Mouse (Mus musculus): ENCODE data around the gene Mfge8. TPM values are rescaled to one million over a fixed set of nuclear protein-coding genes. Genes with fewer than 3 reads are reported as not detected.

Mfge8 gene
- polyA plus RNA-seq, 1 experiment from 2014 or later: 113 TPM

- H3K36me3 ChIP-seq (replicated peaks; ENCODE audit: control insufficient read depth, insufficient read depth, low read depth, low read length): peaks cover 2% of the 10 kb centered on the region
- H3K4me2 ChIP-seq (ENCODE audit: low read depth, low read length): no peak overlapping the region
- H3K27me3 ChIP-seq (ENCODE audit: control insufficient read depth, insufficient read depth, low read length): no peaks in the 10 kb centered on the region
- DNase-seq (ENCODE audit: low spot score): peak; percentile 84
- no peak overlapping the region for H3K4me3 ChIP-seq (ENCODE audit: low read depth, low read length)
- H3K9me3 ChIP-seq (replicated peaks; ENCODE audit: control insufficient read depth, low read length): no peaks in the 10 kb centered on the region
- WGBS: 31% methylated on average over 8 of the region's 8 CpGs
- no peak overlapping the region for H3K27ac ChIP-seq (replicated peaks; ENCODE audit: low read depth, low read length)
- H3K4me1 ChIP-seq (ENCODE audit: control insufficient read depth, insufficient read depth, low read length): no peaks in the 10 kb centered on the region
- H3K9ac ChIP-seq (replicated peaks; ENCODE audit: low read length): no peak overlapping the region
- ATAC-seq (replicated peaks; ENCODE audit: insufficient number of reproducible peaks, low FRiP score, low TSS enrichment, low read depth): no peak
These were observed 8.0 kb downstream of the Mfge8 start for GRCm38 (mm10) chr7:79140897-79141296.

GRCm38 (mm10) chr7:79139891-79140591 lies 8.8 kb downstream of the Mfge8 start:
- H3K36me3 ChIP-seq (replicated peaks; ENCODE audit: control insufficient read depth, insufficient read depth, low read depth, low read length): peaks cover 3% of the 10 kb centered on the region
- WGBS: 64% methylated on average over 4 of the region's 4 CpGs
- no peaks in the 10 kb centered on the region for H3K9me3 ChIP-seq (replicated peaks; ENCODE audit: control insufficient read depth, low read length)
- no peak overlapping the region for H3K4me2 ChIP-seq (ENCODE audit: low read depth, low read length)
- no peaks in the 10 kb centered on the region for H3K4me1 ChIP-seq (ENCODE audit: control insufficient read depth, insufficient read depth, low read length)
- DNase-seq (ENCODE audit: low spot score) (no peak), ATAC-seq (replicated peaks; ENCODE audit: insufficient number of reproducible peaks, low FRiP score, low TSS enrichment, low read depth) (no peak)
- H3K4me3 ChIP-seq (ENCODE audit: low read depth, low read length): no peak overlapping the region
- H3K27ac ChIP-seq (replicated peaks; ENCODE audit: low read depth, low read length): no peak overlapping the region
- H3K27me3 ChIP-seq (ENCODE audit: control insufficient read depth, insufficient read depth, low read length): no peaks in the 10 kb centered on the region
- no peak overlapping the region for H3K9ac ChIP-seq (replicated peaks; ENCODE audit: low read length)

GRCm38 (mm10) chr7:79139328-79139824 lies 9.5 kb downstream of the Mfge8 start:
- WGBS: 53% methylated on average over 6 of the region's 6 CpGs
- H3K27ac ChIP-seq (replicated peaks; ENCODE audit: low read depth, low read length): no peak overlapping the region

GRCm38 (mm10) chr7:79133391-79133790 lies 15.5 kb downstream of the Mfge8 start:
- H3K4me2 ChIP-seq (ENCODE audit: low read depth, low read length): no peak overlapping the region
- H3K4me3 ChIP-seq (ENCODE audit: low read depth, low read length): no peak overlapping the region
- no peaks in the 10 kb centered on the region for H3K4me1 ChIP-seq (ENCODE audit: control insufficient read depth, insufficient read depth, low read length)
- H3K27ac ChIP-seq (replicated peaks; ENCODE audit: low read depth, low read length): no peak overlapping the region
- DNase-seq (ENCODE audit: low spot score) (no peak), ATAC-seq (replicated peaks; ENCODE audit: insufficient number of reproducible peaks, low FRiP score, low TSS enrichment, low read depth) (no peak)
- peaks cover 3% of the 10 kb centered on the region; the same call in 1 of the 2 replicates for H3K36me3 ChIP-seq (replicated peaks; ENCODE audit: control insufficient read depth, insufficient read depth, low read depth, low read length)
- H3K27me3 ChIP-seq (ENCODE audit: control insufficient read depth, insufficient read depth, low read length): no peaks in the 10 kb centered on the region
- H3K9ac ChIP-seq (replicated peaks; ENCODE audit: low read length): no peak overlapping the region
- H3K9me3 ChIP-seq (replicated peaks; ENCODE audit: control insufficient read depth, low read length): no peaks in the 10 kb centered on the region
- WGBS: 24% methylated on average over 6 of the region's 6 CpGs

More at GRCm38 (mm10) chr7:79139328-79139824, 9.5 kb downstream of the Mfge8 start:
- no peak overlapping the region for H3K9ac ChIP-seq (replicated peaks; ENCODE audit: low read length)
- H3K36me3 ChIP-seq (replicated peaks; ENCODE audit: control insufficient read depth, insufficient read depth, low read depth, low read length): peaks cover 3% of the 10 kb centered on the region; the same call in 1 of the 2 replicates
- H3K4me3 ChIP-seq (ENCODE audit: low read depth, low read length): no peak overlapping the region
- no peaks in the 10 kb centered on the region for H3K9me3 ChIP-seq (replicated peaks; ENCODE audit: control insufficient read depth, low read length)
- H3K27me3 ChIP-seq (ENCODE audit: control insufficient read depth, insufficient read depth, low read length): no peaks in the 10 kb centered on the region
- no peak overlapping the region for H3K4me2 ChIP-seq (ENCODE audit: low read depth, low read length)
- ATAC-seq (replicated peaks; ENCODE audit: insufficient number of reproducible peaks, low FRiP score, low TSS enrichment, low read depth) (no peak), DNase-seq (ENCODE audit: low spot score) (no peak)
- no peaks in the 10 kb centered on the region for H3K4me1 ChIP-seq (ENCODE audit: control insufficient read depth, insufficient read depth, low read length)

GRCm38 (mm10) chr7:79130843-79131444 lies 17.9 kb downstream of the Mfge8 start, which contains the start of gene Hapln3:
Gene Hapln3 (minus strand): TSS chr7:79131018.
- WGBS: 4% methylated on average over 19 of the region's 19 CpGs
- peak within 1 kb of the TSS; percentile 35 for H3K4me2 ChIP-seq (ENCODE audit: low read depth, low read length)
- peak; percentile 35; the same call in 1 of the 2 replicates for ATAC-seq (replicated peaks; ENCODE audit: insufficient number of reproducible peaks, low FRiP score, low TSS enrichment, low read depth)
- H3K4me1 ChIP-seq (ENCODE audit: control insufficient read depth, insufficient read depth, low read length): no peaks in the 10 kb centered on the region
- H3K27me3 ChIP-seq (ENCODE audit: control insufficient read depth, insufficient read depth, low read length): no peaks in the 10 kb centered on the region
- DNase-seq (ENCODE audit: low spot score): peak; percentile 42
- H3K27ac ChIP-seq (replicated peaks; ENCODE audit: low read depth, low read length): no peak within 1 kb of the TSS
- H3K4me3 ChIP-seq (ENCODE audit: low read depth, low read length): 0 out of 2 replicates have a peak within 1 kb of the TSS, but pooled peaks have one; percentile 14
- 0 out of 2 replicates have a peak, but pooled peaks cover 1% of the 10 kb centered on the region for H3K36me3 ChIP-seq (replicated peaks; ENCODE audit: control insufficient read depth, insufficient read depth, low read depth, low read length)
- no peaks in the 10 kb centered on the region for H3K9me3 ChIP-seq (replicated peaks; ENCODE audit: control insufficient read depth, low read length)
- no peak within 1 kb of the TSS for H3K9ac ChIP-seq (replicated peaks; ENCODE audit: low read length)

GRCm38 (mm10) chr7:79130385-79130784 lies 18.5 kb downstream of the Mfge8 start:
- Histone ChIP-seq H3K4me3 (ENCODE audit: low read depth, low read length) (no peak overlapping the region), H3K4me2 (ENCODE audit: low read depth, low read length) (peak overlapping the region; percentile 35), H3K27me3 (ENCODE audit: control insufficient read depth, insufficient read depth, low read length) (no peaks in the 10 kb centered on the region), H3K9me3 (replicated peaks; ENCODE audit: control insufficient read depth, low read length) (no peaks in the 10 kb centered on the region), H3K9ac (replicated peaks; ENCODE audit: low read length) (no peak overlapping the region), H3K4me1 (ENCODE audit: control insufficient read depth, insufficient read depth, low read length) (no peaks in the 10 kb centered on the region), H3K27ac (replicated peaks; ENCODE audit: low read depth, low read length) (no peak overlapping the region), H3K36me3 (replicated peaks; ENCODE audit: control insufficient read depth, insufficient read depth, low read depth, low read length) (no peaks in the 10 kb centered on the region)
- no peak for DNase-seq (ENCODE audit: low spot score)
- 10% methylated on average over 13 of the region's 13 CpGs for WGBS
- no peak for ATAC-seq (replicated peaks; ENCODE audit: insufficient number of reproducible peaks, low FRiP score, low TSS enrichment, low read depth)

- no peak overlapping the region for H3K9ac ChIP-seq (replicated peaks; ENCODE audit: low read length)
- ATAC-seq (replicated peaks; ENCODE audit: insufficient number of reproducible peaks, low FRiP score, low TSS enrichment, low read depth) (no peak), DNase-seq (ENCODE audit: low spot score) (peak; percentile 46)
- no peak overlapping the region for H3K27ac ChIP-seq (replicated peaks; ENCODE audit: low read depth, low read length)
- H3K36me3 ChIP-seq (replicated peaks; ENCODE audit: control insufficient read depth, insufficient read depth, low read depth, low read length): no peaks in the 10 kb centered on the region
- no peaks in the 10 kb centered on the region for H3K4me1 ChIP-seq (ENCODE audit: control insufficient read depth, insufficient read depth, low read length)
- no peaks in the 10 kb centered on the region for H3K9me3 ChIP-seq (replicated peaks; ENCODE audit: control insufficient read depth, low read length)
- H3K4me2 ChIP-seq (ENCODE audit: low read depth, low read length): peak overlapping the region; percentile 11; the same call in 1 of the 2 replicates
- no peak overlapping the region for H3K4me3 ChIP-seq (ENCODE audit: low read depth, low read length)
- WGBS: 11% methylated on average over 8 of the region's 8 CpGs
- H3K27me3 ChIP-seq (ENCODE audit: control insufficient read depth, insufficient read depth, low read length): no peaks in the 10 kb centered on the region
These were observed 19.0 kb downstream of the Mfge8 start for GRCm38 (mm10) chr7:79129883-79130282.

GRCm38 (mm10) chr7:79123465-79123864 lies 25.4 kb downstream of the Mfge8 start:
- 72% methylated on average over 5 of the region's 5 CpGs for WGBS
- Histone ChIP-seq H3K9ac (replicated peaks; ENCODE audit: low read length) (no peak overlapping the region), H3K4me1 (ENCODE audit: control insufficient read depth, insufficient read depth, low read length) (no peaks in the 10 kb centered on the region), H3K4me3 (ENCODE audit: low read depth, low read length) (no peak overlapping the region), H3K9me3 (replicated peaks; ENCODE audit: control insufficient read depth, low read length) (no peaks in the 10 kb centered on the region), H3K4me2 (ENCODE audit: low read depth, low read length) (no peak overlapping the region), H3K27me3 (ENCODE audit: control insufficient read depth, insufficient read depth, low read length) (no peaks in the 10 kb centered on the region), H3K27ac (replicated peaks; ENCODE audit: low read depth, low read length) (no peak overlapping the region), H3K36me3 (replicated peaks; ENCODE audit: control insufficient read depth, insufficient read depth, low read depth, low read length) (no peaks in the 10 kb centered on the region)
- ATAC-seq (replicated peaks; ENCODE audit: insufficient number of reproducible peaks, low FRiP score, low TSS enrichment, low read depth): no peak
- no peak for DNase-seq (ENCODE audit: low spot score)

Measured in embryonic facial prominence, embryonic 11.5 days (tissue).